Mouse (Mus musculus) forebrain, embryonic 14.5 days (tissue): Measurements from ENCODE around the gene Fam198b. TPM values are rescaled to one million over a fixed set of nuclear protein-coding genes. Genes with fewer than 3 reads are reported as not detected.

Source experiments
- ATAC-seq: fragments of 200-750 bp; cut with Nextera tagmentation; 2 replicates; pipeline ENCODE4 v1.8.0; 2017; ENCODE audit warnings: mild to moderate bottlenecking, moderate library complexity
- DNase-seq: peaks from one replicate; pipeline ENCODE4 v3.0.0-alpha.2; 2015; ENCODE audit warnings: low spot score
- H3K27ac ChIP-seq: fragments of 300-500 bp; sonication (generic); 2 replicates; pipeline ENCODE4 v1.5.1; 2014; ENCODE audit warnings: low read depth, mild to moderate bottlenecking, control low read depth, low read length, moderate library complexity
- H3K27me3 ChIP-seq: fragments of 300-500 bp; sonication (generic); replicated peaks from 2 replicates; pipeline ENCODE4 v1.6.1; 2014; ENCODE audit warnings: low read length, control low read depth, mixed read lengths; ENCODE audit not compliant: control insufficient read depth, insufficient read depth
- H3K36me3 ChIP-seq: fragments of 300-500 bp; sonication (generic); 2 replicates; pipeline ENCODE4 v1.6.1; 2014; ENCODE audit warnings: low read length, control low read depth; ENCODE audit not compliant: control insufficient read depth, insufficient read depth
- H3K4me1 ChIP-seq: fragments of 300-500 bp; sonication (generic); 2 replicates; pipeline ENCODE4 v1.6.1; 2014; ENCODE audit warnings: antibody characterized with exemption, low read length, control low read depth; ENCODE audit not compliant: control insufficient read depth, insufficient read depth
- H3K4me2 ChIP-seq: fragments of 300-500 bp; sonication (generic); 2 replicates; pipeline ENCODE4 v1.6.1; 2014; ENCODE audit warnings: mild to moderate bottlenecking, control low read depth, low read length
- H3K4me3 ChIP-seq: fragments of 300-500 bp; sonication (generic); 2 replicates; pipeline ENCODE4 v1.5.1; 2014; ENCODE audit warnings: low read depth, low read length, control low read depth
- H3K9ac ChIP-seq: fragments of 300-500 bp; sonication (generic); 2 replicates; pipeline ENCODE4 v1.6.1; 2014; ENCODE audit warnings: mild to moderate bottlenecking, low read length, control low read depth, moderate library complexity
- H3K9me3 ChIP-seq: fragments of 300-500 bp; sonication (generic); replicated peaks from 2 replicates; pipeline ENCODE4 v1.6.1; 2016; ENCODE audit warnings: low read length, control low read depth, mixed read lengths; ENCODE audit not compliant: control insufficient read depth
- WGBS: fragments of 180-500 bp; shearing (Covaris S2); extraction: QIAGEN DNeasy Blood & Tissue Kit; methylation state at CpG from one replicate; pipeline ENCODE4 v1.1.7; 2014; 5-methylcytosine and 5-hydroxymethylcytosine counted together
- polyA plus RNA-seq: library from polyadenylated mRNA; unstranded; fragments of >200 nt; fragmentation: Nextera tagmentation; extraction: Ambion mirVana; gene quantifications from 2 replicates; pipeline ENCODE4 v1.2.1, GENCODE M21; 2014

Gene Fam198b
- polyA plus RNA-seq, 1 experiment from 2014 or later, result 1.2 TPM

GRCm38 (mm10) chr3:79925950-79926697, 41.8 kb downstream of the Fam198b start:
- Histone ChIP-seq H3K4me2 (no peak overlapping the region), H3K36me3 (no peaks in the 10 kb centered on the region), H3K9me3 (no peaks in the 10 kb centered on the region), H3K27me3 (no peaks in the 10 kb centered on the region), H3K4me1 (no peaks in the 10 kb centered on the region), H3K27ac (no peak overlapping the region), H3K9ac (no peak overlapping the region), H3K4me3 (no peak overlapping the region)
- 61% methylated on average over 5 of the region's 5 CpGs for WGBS
- DNase-seq, result no peak
- no peak for ATAC-seq

GRCm38 (mm10) chr3:79927050-79927449, 42.7 kb downstream of the Fam198b start:
- H3K9me3 ChIP-seq, result no peaks in the 10 kb centered on the region
- H3K4me2 ChIP-seq, result no peak overlapping the region
- no peaks in the 10 kb centered on the region for H3K4me1 ChIP-seq
- no peak for DNase-seq
- no peak overlapping the region for H3K9ac ChIP-seq
- ATAC-seq, result no peak
- WGBS, result 79% methylated on average over 4 of the region's 4 CpGs
- no peaks in the 10 kb centered on the region for H3K36me3 ChIP-seq
- H3K27ac ChIP-seq, result no peak overlapping the region
- no peak overlapping the region for H3K4me3 ChIP-seq
- no peaks in the 10 kb centered on the region for H3K27me3 ChIP-seq

GRCm38 (mm10) chr3:79928409-79928808, 44.1 kb downstream of the Fam198b start:
- Histone ChIP-seq H3K4me1 (no peaks in the 10 kb centered on the region), H3K4me2 (no peak overlapping the region), H3K9me3 (no peaks in the 10 kb centered on the region), H3K27ac (no peak overlapping the region), H3K9ac (no peak overlapping the region), H3K27me3 (no peaks in the 10 kb centered on the region), H3K36me3 (no peaks in the 10 kb centered on the region), H3K4me3 (no peak overlapping the region)
- 88% methylated on average over 5 of the region's 5 CpGs for WGBS
- DNase-seq (no peak), ATAC-seq (no peak)

- no peaks in the 10 kb centered on the region for H3K27me3 ChIP-seq
- H3K4me3 ChIP-seq, result no peak overlapping the region
- no peak overlapping the region for H3K4me2 ChIP-seq
- H3K4me1 ChIP-seq, result no peaks in the 10 kb centered on the region
- H3K27ac ChIP-seq, result no peak overlapping the region
- H3K36me3 ChIP-seq, result no peaks in the 10 kb centered on the region
- no peaks in the 10 kb centered on the region for H3K9me3 ChIP-seq
- 36% methylated on average over 7 of the region's 7 CpGs for WGBS
- DNase-seq (peak; percentile 17), ATAC-seq (peak; percentile 62)
- H3K9ac ChIP-seq, result no peak overlapping the region
Observed at GRCm38 (mm10) chr3:79930141-79930744, 45.9 kb downstream of the Fam198b start.

- Histone ChIP-seq H3K9ac (no peak overlapping the region), H3K4me2 (no peak overlapping the region), H3K4me3 (no peak overlapping the region), H3K36me3 (no peaks in the 10 kb centered on the region), H3K27me3 (no peaks in the 10 kb centered on the region), H3K9me3 (no peaks in the 10 kb centered on the region), H3K4me1 (no peaks in the 10 kb centered on the region), H3K27ac (no peak overlapping the region)
- ATAC-seq, result no peak
- DNase-seq, result no peak
- WGBS, result 88% methylated on average over 6 of the region's 6 CpGs
Observed at GRCm38 (mm10) chr3:79936213-79936612, 51.9 kb downstream of the Fam198b start.

- H3K9me3 ChIP-seq, result no peaks in the 10 kb centered on the region
- 87% methylated on average over 3 of the region's 3 CpGs for WGBS
- no peak overlapping the region for H3K4me3 ChIP-seq
- ATAC-seq (no peak), DNase-seq (no peak)
- H3K36me3 ChIP-seq, result no peaks in the 10 kb centered on the region
- H3K9ac ChIP-seq, result no peak overlapping the region
- H3K4me1 ChIP-seq, result no peaks in the 10 kb centered on the region
- H3K27ac ChIP-seq, result no peak overlapping the region
- no peaks in the 10 kb centered on the region for H3K27me3 ChIP-seq
- H3K4me2 ChIP-seq, result no peak overlapping the region
Observed at GRCm38 (mm10) chr3:79936730-79937447, 52.6 kb downstream of the Fam198b start.

GRCm38 (mm10) chr3:79947736-79948135, 63.4 kb downstream of the Fam198b start:
- no peak for ATAC-seq
- no peak overlapping the region for H3K4me2 ChIP-seq
- no peak overlapping the region for H3K4me3 ChIP-seq
- no peaks in the 10 kb centered on the region for H3K9me3 ChIP-seq
- DNase-seq, result no peak
- H3K4me1 ChIP-seq, result no peaks in the 10 kb centered on the region
- no peaks in the 10 kb centered on the region for H3K27me3 ChIP-seq
- H3K36me3 ChIP-seq, result no peaks in the 10 kb centered on the region
- WGBS, result 73% methylated on average over 1 of the region's 1 CpGs
- H3K9ac ChIP-seq, result no peak overlapping the region
- H3K27ac ChIP-seq, result no peak overlapping the region

- no peak overlapping the region for H3K27ac ChIP-seq
- DNase-seq, result no peak
- no peak for ATAC-seq
- H3K27me3 ChIP-seq, result no peaks in the 10 kb centered on the region
- no peaks in the 10 kb centered on the region for H3K36me3 ChIP-seq
- no peak overlapping the region for H3K9ac ChIP-seq
- no peaks in the 10 kb centered on the region for H3K4me1 ChIP-seq
- H3K4me2 ChIP-seq, result no peak overlapping the region
- H3K4me3 ChIP-seq, result no peak overlapping the region
- no peaks in the 10 kb centered on the region for H3K9me3 ChIP-seq
- 86% methylated on average over 2 of the region's 2 CpGs for WGBS
Observed at GRCm38 (mm10) chr3:79948151-79948550, 63.8 kb downstream of the Fam198b start.
